Comparison of ENCODE assay signal across 8 mouse cellular contexts in genomic region chr5:139423026-139423865, GRCm38 (mm10). TPM values are rescaled to one million over a fixed set of nuclear protein-coding genes. Genes with fewer than 3 reads are reported as not detected.
DNase-seq lines count a peak whose midpoint lies in the region; ATAC-seq and TF ChIP-seq lines count a peak whose summit lies in the region.

Gene Gper1, plus strand, starts transcription at chr5:139423151.

- no peaks in the 10 kb centered on the region for H3K27me3 ChIP-seq in forebrain, embryonic 14.5 days (replicated peaks; ENCODE audit: control insufficient read depth, insufficient read depth, low read length)
- H3K27me3 ChIP-seq in neural tube, embryonic 15.5 days (replicated peaks) = no peaks in the 10 kb centered on the region

- peak; percentile 71 for ATAC-seq in forebrain, embryonic 14.5 days
- ATAC-seq in neural tube, embryonic 15.5 days (ENCODE audit: low FRiP score) = no peak

- DNase-seq in left cerebral cortex, adult 2 months (ENCODE audit: extremely low spot score in 1 of 2, low spot score in 2 of 2) = no peak
- no peak for DNase-seq in left cerebral cortex, adult 11 months (ENCODE audit: low spot score)
- peak; percentile 86 for DNase-seq in brain, embryonic 14.5 days (ENCODE audit: low read depth)
- peak; percentile 85 for DNase-seq in forebrain, embryonic 14.5 days (ENCODE audit: low spot score)
- peak; percentile 76 for DNase-seq in kidney, postnatal 10 days
- DNase-seq in frontal cortex, adult 2 months (ENCODE audit: extremely low spot score in 1 of 2, low spot score in 1 of 2) = no peak
- no peak for DNase-seq in spleen, adult 18-20 months

- H3K9me3 ChIP-seq in forebrain, embryonic 14.5 days (replicated peaks; ENCODE audit: control insufficient read depth, low read length) = no peaks in the 10 kb centered on the region
- no peaks in the 10 kb centered on the region for H3K9me3 ChIP-seq in neural tube, embryonic 15.5 days (replicated peaks)

- no peak within 1 kb of the TSS for H3K27ac ChIP-seq in left cerebral cortex, adult 2 months
- peak within 1 kb of the TSS; percentile 68 for H3K27ac ChIP-seq in forebrain, embryonic 14.5 days (ENCODE audit: low read depth, low read length)
- no peak within 1 kb of the TSS for H3K27ac ChIP-seq in neural tube, embryonic 15.5 days (replicated peaks)

- TF ChIP-seq POLR2A in brain, embryonic 14.5 days (IDR thresholded peaks at IDR 0.05; ENCODE audit: borderline replicate concordance, extremely low read depth, insufficient read depth, insufficient read length, poor library complexity, severe bottlenecking) = no peak

- WGBS in forebrain, embryonic 14.5 days = 36% methylated on average over 21 of the region's 21 CpGs
- 45% methylated on average over 21 of the region's 21 CpGs for WGBS in neural tube, embryonic 15.5 days

- peaks cover 26% of the 10 kb centered on the region for H3K4me1 ChIP-seq in forebrain, embryonic 14.5 days (ENCODE audit: control insufficient read depth, insufficient read depth, low read length)
- H3K4me1 ChIP-seq in neural tube, embryonic 15.5 days = peaks cover 48% of the 10 kb centered on the region

- peak within 1 kb of the TSS; percentile 49 for H3K4me2 ChIP-seq in forebrain, embryonic 14.5 days (ENCODE audit: low read length)
- peak within 1 kb of the TSS; percentile 40 for H3K4me2 ChIP-seq in neural tube, embryonic 15.5 days

- peak within 1 kb of the TSS; percentile 15; the same call in 1 of the 2 replicates for H3K4me3 ChIP-seq in left cerebral cortex, adult 2 months
- peak within 1 kb of the TSS; percentile 23 for H3K4me3 ChIP-seq in forebrain, embryonic 14.5 days (ENCODE audit: low read depth, low read length)
- H3K4me3 ChIP-seq in neural tube, embryonic 15.5 days (replicated peaks) = peak within 1 kb of the TSS; percentile 28

- no peak for TF ChIP-seq CTCF in left cerebral cortex, adult 2 months (IDR thresholded peaks at IDR 0.05)
- TF ChIP-seq CTCF in brain, embryonic 14.5 days (IDR thresholded peaks at IDR 0.05; ENCODE audit: borderline replicate concordance, extremely low read depth, insufficient read depth, insufficient read length) = no peak

- intact Hi-C loops in left cerebral cortex, adult 2 months (cut with DNase I) = no loop called here

- no peaks in the 10 kb centered on the region; the same call in 1 of the 2 replicates for H3K36me3 ChIP-seq in forebrain, embryonic 14.5 days (ENCODE audit: control insufficient read depth, insufficient read depth, low read length)
- H3K36me3 ChIP-seq in neural tube, embryonic 15.5 days = no peaks in the 10 kb centered on the region

- peak within 1 kb of the TSS; percentile 54; the same call in 1 of the 2 replicates for H3K9ac ChIP-seq in forebrain, embryonic 14.5 days (ENCODE audit: low read length)
- 0 out of 2 replicates have a peak within 1 kb of the TSS, but pooled peaks have one; percentile 8 for H3K9ac ChIP-seq in neural tube, embryonic 15.5 days (replicated peaks)

RNA-seq across cellular contexts. Expression of gene Gper1, which starts in this region (rescaled TPM):
- 1 to 10 TPM; 2.5 to 2.8 TPM for total RNA-seq in left cerebral cortex, adult 2 months (2021)
- 6.5 and 6.8 TPM in 2 replicates for polyA plus RNA-seq in brain, embryonic 14.5 days (2012; rRNA removed)
- 10.0 and 10.2 TPM in 2 replicates for polyA plus RNA-seq in forebrain, embryonic 14.5 days (2014; fragmentation: Nextera tagmentation; extraction: Ambion mirVana)
- polyA plus RNA-seq in neural tube, embryonic 15.5 days (2015; fragmentation: Nextera tagmentation; extraction: Ambion mirVana) = 7.8 and 9.6 TPM in 2 replicates
- polyA plus RNA-seq in frontal cortex, adult 2 months (2012; rRNA removed) = 4.7 and 5.7 TPM in 2 replicates

Comparison
In these comparisons a context has a peak if more than half of its experiments do, and no peak if none do; other contexts are left out.
1. DNase-seq: peak in brain, embryonic 14.5 days (single experiment), forebrain, embryonic 14.5 days (single experiment) and kidney, postnatal 10 days (single experiment); none in left cerebral cortex, adult 2 months (0 of 2), left cerebral cortex, adult 11 months (single experiment), frontal cortex, adult 2 months (0 of 2) and spleen, adult 18-20 months (0 of 2).
2. Peak in every context shown above with its lines, with median percentiles within 50 percentile points of each other: H3K4me3 ChIP-seq.